Mouse (Mus musculus) kidney, adult 18-20 months (tissue): ENCODE measurements around the gene Fli1.

Experiments used
- DNase-seq: peaks from one replicate; pipeline ENCODE4 v3.0.0; 2021

Fli1 gene

GRCm38 (mm10) chr9:32450161-32450560 is 92.5 kb downstream of the Fli1 start:
- no peak for DNase-seq

- no peak for DNase-seq
Observed at GRCm38 (mm10) chr9:32448766-32449165, 93.9 kb downstream of the Fli1 start.

- no peak for DNase-seq
Observed at GRCm38 (mm10) chr9:32445789-32446188, 96.9 kb downstream of the Fli1 start.

- no peak for DNase-seq
Observed at GRCm38 (mm10) chr9:32444453-32445201, 98.0 kb downstream of the Fli1 start.

GRCm38 (mm10) chr9:32443817-32444216 is 98.8 kb downstream of the Fli1 start:
- DNase-seq = no peak

- DNase-seq = no peak
Observed at GRCm38 (mm10) chr9:32443115-32443514, 99.5 kb downstream of the Fli1 start.

GRCm38 (mm10) chr9:32434241-32435213 is 108.1 kb downstream of the Fli1 start:
- no peak for DNase-seq

GRCm38 (mm10) chr9:32431061-32431460 is 111.6 kb downstream of the Fli1 start:
- no peak for DNase-seq

GRCm38 (mm10) chr9:32425321-32425720 is 117.3 kb downstream of the Fli1 start:
- no peak for DNase-seq

- no peak for DNase-seq
Observed at GRCm38 (mm10) chr9:32420711-32421110, 122.0 kb downstream of the Fli1 start.

GRCm38 (mm10) chr9:32417466-32418116 is 125.1 kb downstream of the Fli1 start:
- DNase-seq = no peak

- no peak for DNase-seq
Observed at GRCm38 (mm10) chr9:32415952-32416351, 126.7 kb downstream of the Fli1 start.

- DNase-seq = no peak
Observed at GRCm38 (mm10) chr9:32414956-32415355, 127.7 kb downstream of the Fli1 start.

GRCm38 (mm10) chr9:32412836-32413580 is 129.7 kb downstream of the Fli1 start:
- no peak for DNase-seq

- DNase-seq = no peak
Observed at GRCm38 (mm10) chr9:32411507-32411906, 131.2 kb downstream of the Fli1 start.

GRCm38 (mm10) chr9:32410671-32411070 is 132.0 kb downstream of the Fli1 start:
- no peak for DNase-seq

- DNase-seq = peak; percentile 59
Observed at GRCm38 (mm10) chr9:32409060-32409961, 133.3 kb downstream of the Fli1 start.

- DNase-seq = no peak
Observed at GRCm38 (mm10) chr9:32408730-32409059, 134.0 kb downstream of the Fli1 start.

GRCm38 (mm10) chr9:32405191-32405925 is 137.3 kb downstream of the Fli1 start:
- DNase-seq = peak; percentile 67

GRCm38 (mm10) chr9:32400662-32401161 is 141.9 kb downstream of the Fli1 start:
- DNase-seq = peak; percentile 61

GRCm38 (mm10) chr9:32400212-32400611 is 142.4 kb downstream of the Fli1 start:
- no peak for DNase-seq
